15 mouse cellular contexts compared by ENCODE assay signal in genomic region chr7:30439734-30440133, GRCm38 (mm10). TPM values are rescaled to one million over a fixed set of nuclear protein-coding genes. Genes with fewer than 3 reads are reported as not detected.
"Had no signal": no experiment of that assay in that cellular context is flagged by ENCODE, and none has a peak within 500 bp of the region (broad histone marks: within the 10 kb centered on the region; RNA-seq: fewer than 3 reads in every experiment).

No protein-coding gene starts in this region.

- ATAC-seq: midbrain, embryonic 13.5 days had no signal

- DNase-seq: kidney, adult 8-10 months; kidney, postnatal 25 days; left cerebral cortex, postnatal 4 days; lung, adult 18-20 months; right cerebral cortex, postnatal 14 days; thymus, adult 2 months; thymus, postnatal 25 days had no signal

RNA-seq across cellular contexts. Expression of gene Aplp1, which starts 5.6 kb away (rescaled TPM):
- total RNA-seq: megakaryocyte-erythroid progenitor cell, adult 5-6 weeks had no signal

RNA-seq across cellular contexts. Expression of gene Kirrel2, which starts 17.8 kb away (rescaled TPM):
- total RNA-seq: liver, adult 2 months; megakaryocyte-erythroid progenitor cell, adult 5-6 weeks had no signal
- polyA plus RNA-seq: liver, adult 2 months; lung, embryonic 16.5 days; myocyte; urinary bladder, adult 2 months had no signal

RNA-seq across cellular contexts. Expression of gene Nphs1, which starts 18.4 kb away (rescaled TPM):
- total RNA-seq: liver, adult 2 months had no signal
- polyA plus RNA-seq: liver, adult 2 months; lung, embryonic 16.5 days; neural tube, embryonic 14.5 days; urinary bladder, adult 2 months had no signal

RNA-seq across cellular contexts. Expression of gene Hcst, which starts 20.1 kb away (rescaled TPM):
- total RNA-seq: left cerebral cortex, postnatal 4 days had no signal
- polyA plus RNA-seq: midbrain, embryonic 13.5 days; myocyte; neural tube, embryonic 14.5 days; testis, adult 2 months had no signal
